Mouse (Mus musculus) limb, embryonic 15.5 days (tissue): ENCODE results near the gene Lrrc3c. TPM values are rescaled to one million over a fixed set of nuclear protein-coding genes. Genes with fewer than 3 reads are reported as not detected.
A peak's percentile ranks its signal among the peaks of the same experiment; 100 is the strongest.

ENCODE experiments used
- ATAC-seq: fragments of 200-750 bp; cut with Nextera tagmentation; 2 replicates; pipeline ENCODE4 v1.8.0; 2017; ENCODE audit warnings: low read depth, moderate TSS enrichment; ENCODE audit not compliant: insufficient number of reproducible peaks, low FRiP score, low TSS enrichment
- H3K27ac ChIP-seq: fragments of 300-500 bp; sonication (generic); 2 replicates; pipeline ENCODE4 v1.5.1; 2015; ENCODE audit warnings: moderate library complexity, mild to moderate bottlenecking, inconsistent platforms
- H3K27me3 ChIP-seq: fragments of 300-500 bp; sonication (generic); 2 replicates; pipeline ENCODE4 v1.6.1; 2015; ENCODE audit warnings: inconsistent platforms
- H3K36me3 ChIP-seq: fragments of 300-500 bp; sonication (generic); 2 replicates; pipeline ENCODE4 v1.6.1; 2015; ENCODE audit warnings: inconsistent platforms
- H3K4me1 ChIP-seq: fragments of 300-500 bp; sonication (generic); 2 replicates; pipeline ENCODE4 v1.6.1; 2015; ENCODE audit warnings: inconsistent platforms
- H3K4me2 ChIP-seq: fragments of 300-500 bp; sonication (generic); 2 replicates; pipeline ENCODE4 v1.6.1; 2015; ENCODE audit warnings: mild to moderate bottlenecking, inconsistent platforms
- H3K4me3 ChIP-seq: fragments of 300-500 bp; sonication (generic); 2 replicates; pipeline ENCODE4 v1.5.1; 2015; ENCODE audit warnings: mild to moderate bottlenecking, inconsistent platforms
- H3K9ac ChIP-seq: fragments of 300-500 bp; sonication (generic); 2 replicates; pipeline ENCODE4 v1.6.1; 2015; ENCODE audit warnings: inconsistent platforms
- H3K9me3 ChIP-seq: fragments of 300-500 bp; sonication (generic); 2 replicates; pipeline ENCODE4 v1.6.1; 2016; ENCODE audit warnings: inconsistent platforms
- WGBS: fragments of 180-500 bp; shearing (Covaris S2); methylation state at CpG from one replicate; pipeline ENCODE4 v1.1.7; 2015; 5-methylcytosine and 5-hydroxymethylcytosine counted together
- polyA plus RNA-seq: library from polyadenylated mRNA; unstranded; fragments of >200 nt; fragmentation: Nextera tagmentation; extraction: Ambion mirVana; gene quantifications from 2 replicates; pipeline ENCODE4 v1.2.1, GENCODE M21; 2015

Gene Lrrc3c
- polyA plus RNA-seq, 1 experiment from 2014 or later, result not detected

DNA sequence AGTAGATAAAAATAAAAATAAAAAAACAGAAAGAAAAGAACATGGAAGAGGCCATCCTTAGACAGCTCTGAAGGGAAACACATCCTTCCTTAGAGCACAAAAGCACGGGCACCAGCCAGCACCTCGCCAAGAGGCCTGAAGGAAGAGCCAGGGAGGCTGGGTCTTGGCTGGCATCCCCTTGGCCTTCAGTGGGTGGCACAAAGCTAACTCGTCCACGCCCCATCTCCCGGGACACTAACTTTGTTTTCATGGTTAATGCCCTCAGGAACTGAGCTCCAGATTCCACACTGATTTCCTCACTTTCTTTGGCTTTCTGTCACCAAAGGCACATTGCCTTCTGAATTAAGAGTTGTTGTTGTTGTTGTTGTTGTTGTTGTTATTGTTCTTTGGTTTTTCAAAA is 20.3 kb upstream of the Lrrc3c start:
- no peak overlapping the region for H3K4me3 ChIP-seq
- H3K27ac ChIP-seq, result no peak overlapping the region
- H3K27me3 ChIP-seq, result no peaks in the 10 kb centered on the region
- no peak for ATAC-seq
- H3K9me3 ChIP-seq, result no peaks in the 10 kb centered on the region
- peaks cover 31% of the 10 kb centered on the region for H3K36me3 ChIP-seq
- no peak overlapping the region for H3K9ac ChIP-seq
- H3K4me2 ChIP-seq, result no peak overlapping the region
- no peaks in the 10 kb centered on the region for H3K4me1 ChIP-seq
- WGBS, result 77% methylated on average over 5 of the region's 5 CpGs

- H3K4me1 ChIP-seq, result peaks cover 12% of the 10 kb centered on the region
- no peaks in the 10 kb centered on the region for H3K9me3 ChIP-seq
- H3K36me3 ChIP-seq, result peaks cover 39% of the 10 kb centered on the region
- no peak overlapping the region for H3K4me2 ChIP-seq
- no peak overlapping the region for H3K9ac ChIP-seq
- 82% methylated on average over 16 of the region's 16 CpGs for WGBS
- H3K27ac ChIP-seq, result 0 out of 2 replicates have a peak overlapping the region, but pooled peaks have one; percentile 4
- no peak overlapping the region for H3K4me3 ChIP-seq
- no peak; the same call in 1 of the 2 replicates for ATAC-seq
- H3K27me3 ChIP-seq, result no peaks in the 10 kb centered on the region
Observed at GRCm38 (mm10) chr11:98580301-98581121, 17.6 kb upstream of the Lrrc3c start.

DNA sequence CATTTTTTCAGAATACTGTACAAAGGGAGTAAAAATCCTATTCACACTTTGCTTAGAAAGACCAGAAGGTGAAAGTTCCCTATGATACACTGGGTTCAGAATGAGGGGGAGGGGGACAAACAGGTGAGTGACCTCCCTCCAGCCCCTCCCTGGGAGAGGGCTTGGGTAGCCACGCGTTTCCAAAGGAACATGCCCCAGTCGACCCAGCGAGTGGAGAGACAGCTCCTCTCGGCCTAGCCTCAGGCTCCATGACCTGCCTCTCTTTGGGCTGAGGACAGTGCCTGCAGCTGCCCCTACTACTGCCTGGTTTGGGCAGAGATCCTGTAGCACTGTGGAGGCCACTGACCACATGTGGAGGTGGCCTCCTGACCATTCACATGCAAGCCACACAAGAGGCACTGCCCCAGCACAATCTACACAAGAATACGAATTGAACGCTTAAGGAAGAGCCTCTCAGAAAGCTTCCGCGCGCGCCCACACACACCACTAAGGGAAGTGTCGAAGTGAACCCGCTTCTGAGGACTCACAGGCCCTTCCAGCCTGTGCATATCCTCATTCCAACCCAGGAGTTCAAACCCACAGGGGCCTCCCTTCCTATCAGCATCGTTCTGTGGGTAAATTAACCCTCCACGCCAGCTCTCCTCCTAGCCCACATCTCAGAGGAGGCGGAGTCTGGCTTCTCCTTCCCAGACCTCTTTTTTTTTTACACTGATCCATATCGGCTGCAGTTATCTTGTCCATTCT is 16.6 kb upstream of the Lrrc3c start:
- no peak overlapping the region for H3K27ac ChIP-seq
- H3K9me3 ChIP-seq, result no peaks in the 10 kb centered on the region
- ATAC-seq, result no peak
- H3K4me1 ChIP-seq, result peaks cover 21% of the 10 kb centered on the region
- no peaks in the 10 kb centered on the region for H3K27me3 ChIP-seq
- H3K36me3 ChIP-seq, result peaks cover 39% of the 10 kb centered on the region
- WGBS, result 75% methylated on average over 17 of the region's 17 CpGs
- H3K4me2 ChIP-seq, result no peak overlapping the region
- H3K4me3 ChIP-seq, result no peak overlapping the region
- H3K9ac ChIP-seq, result no peak overlapping the region

- Histone ChIP-seq H3K27ac (no peak overlapping the region), H3K4me2 (no peak overlapping the region), H3K9ac (no peak overlapping the region), H3K9me3 (no peaks in the 10 kb centered on the region), H3K4me3 (no peak overlapping the region), H3K4me1 (peaks cover 21% of the 10 kb centered on the region), H3K27me3 (no peaks in the 10 kb centered on the region), H3K36me3 (peaks cover 39% of the 10 kb centered on the region)
- 86% methylated on average over 8 of the region's 8 CpGs for WGBS
- no peak for ATAC-seq
Observed at GRCm38 (mm10) chr11:98582030-98582388, 16.1 kb upstream of the Lrrc3c start.

GRCm38 (mm10) chr11:98582551-98583264 is 15.4 kb upstream of the Lrrc3c start:
- Histone ChIP-seq H3K4me1 (peaks cover 25% of the 10 kb centered on the region), H3K27me3 (no peaks in the 10 kb centered on the region), H3K4me3 (no peak overlapping the region), H3K9ac (no peak overlapping the region), H3K27ac (no peak overlapping the region), H3K4me2 (no peak overlapping the region), H3K9me3 (no peaks in the 10 kb centered on the region), H3K36me3 (peaks cover 39% of the 10 kb centered on the region)
- 91% methylated on average over 12 of the region's 12 CpGs for WGBS
- no peak for ATAC-seq

DNA sequence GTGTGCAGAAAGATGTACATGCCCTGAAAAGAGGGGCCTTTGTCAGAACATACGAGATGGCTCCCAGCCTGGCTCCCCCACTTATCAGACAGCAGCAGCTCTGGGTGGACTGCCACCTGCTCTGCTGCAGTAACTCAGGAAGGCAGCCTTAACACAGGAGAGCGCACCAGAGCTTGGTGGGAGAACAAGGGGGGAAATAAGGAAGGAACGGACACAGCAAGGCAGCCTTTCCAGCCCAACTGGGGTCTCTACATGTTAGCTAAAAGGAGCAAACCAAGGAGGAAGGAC is 14.9 kb upstream of the Lrrc3c start:
- Histone ChIP-seq H3K27me3 (no peaks in the 10 kb centered on the region), H3K4me3 (no peak overlapping the region), H3K9me3 (no peaks in the 10 kb centered on the region), H3K4me1 (peaks cover 30% of the 10 kb centered on the region), H3K27ac (no peak overlapping the region), H3K36me3 (peaks cover 39% of the 10 kb centered on the region), H3K9ac (no peak overlapping the region), H3K4me2 (no peak overlapping the region)
- WGBS, result 96% methylated on average over 3 of the region's 3 CpGs
- ATAC-seq, result no peak

DNA sequence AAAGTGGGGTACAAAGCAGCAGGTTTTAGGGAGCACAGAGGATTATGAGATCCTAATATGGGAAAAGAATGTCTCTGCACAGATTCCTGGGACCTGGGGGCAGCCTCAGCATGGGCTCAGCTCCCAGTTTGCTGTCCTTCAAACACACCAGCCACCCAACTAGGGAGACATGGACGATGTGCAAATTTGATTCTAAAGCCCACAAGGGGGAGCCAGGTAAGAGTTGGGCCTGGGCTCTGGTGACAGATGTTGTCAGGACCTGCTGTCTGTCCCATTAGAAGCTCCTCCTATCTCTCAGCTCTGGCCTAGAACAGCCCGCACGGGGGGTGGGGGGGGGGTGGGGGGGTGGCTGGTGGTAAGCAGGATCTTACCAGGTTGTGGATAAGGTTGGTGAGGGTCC is 14.5 kb upstream of the Lrrc3c start:
- ATAC-seq, result no peak

DNA sequence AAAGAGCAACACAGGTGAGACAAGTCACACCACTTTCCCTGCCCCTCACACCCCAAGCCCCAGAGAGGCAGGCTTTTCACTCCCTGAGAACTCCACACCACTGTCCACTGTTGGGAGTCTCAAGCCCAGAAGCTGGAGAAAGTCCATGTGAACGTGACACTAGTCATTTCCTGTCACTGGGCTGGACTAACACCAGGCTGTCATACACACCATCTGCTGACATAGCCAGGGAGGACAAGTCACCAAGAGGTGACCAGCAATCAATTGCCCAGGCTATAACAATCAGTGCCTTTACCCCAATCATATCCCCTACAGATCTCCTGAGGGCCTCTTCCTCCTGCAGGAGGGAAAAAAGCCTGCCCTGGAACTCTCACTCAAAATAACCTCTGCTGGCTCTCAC is 13.9 kb upstream of the Lrrc3c start:
- Histone ChIP-seq H3K27ac (no peak overlapping the region), H3K4me2 (no peak overlapping the region), H3K9ac (no peak overlapping the region), H3K36me3 (peaks cover 39% of the 10 kb centered on the region), H3K27me3 (no peaks in the 10 kb centered on the region), H3K4me3 (no peak overlapping the region), H3K9me3 (no peaks in the 10 kb centered on the region), H3K4me1 (peaks cover 33% of the 10 kb centered on the region)
- 40% methylated on average over 1 of the region's 1 CpGs for WGBS
- no peak for ATAC-seq

More for the DNA sequence above, 14.5 kb upstream of the Lrrc3c start:
- H3K27ac ChIP-seq, result no peak overlapping the region
- no peak overlapping the region for H3K4me3 ChIP-seq
- peaks cover 33% of the 10 kb centered on the region for H3K4me1 ChIP-seq
- H3K9me3 ChIP-seq, result no peaks in the 10 kb centered on the region
- WGBS, result 32% methylated on average over 1 of the region's 3 CpGs
- no peak overlapping the region for H3K9ac ChIP-seq
- H3K27me3 ChIP-seq, result no peaks in the 10 kb centered on the region
- peaks cover 39% of the 10 kb centered on the region for H3K36me3 ChIP-seq
- H3K4me2 ChIP-seq, result no peak overlapping the region

DNA sequence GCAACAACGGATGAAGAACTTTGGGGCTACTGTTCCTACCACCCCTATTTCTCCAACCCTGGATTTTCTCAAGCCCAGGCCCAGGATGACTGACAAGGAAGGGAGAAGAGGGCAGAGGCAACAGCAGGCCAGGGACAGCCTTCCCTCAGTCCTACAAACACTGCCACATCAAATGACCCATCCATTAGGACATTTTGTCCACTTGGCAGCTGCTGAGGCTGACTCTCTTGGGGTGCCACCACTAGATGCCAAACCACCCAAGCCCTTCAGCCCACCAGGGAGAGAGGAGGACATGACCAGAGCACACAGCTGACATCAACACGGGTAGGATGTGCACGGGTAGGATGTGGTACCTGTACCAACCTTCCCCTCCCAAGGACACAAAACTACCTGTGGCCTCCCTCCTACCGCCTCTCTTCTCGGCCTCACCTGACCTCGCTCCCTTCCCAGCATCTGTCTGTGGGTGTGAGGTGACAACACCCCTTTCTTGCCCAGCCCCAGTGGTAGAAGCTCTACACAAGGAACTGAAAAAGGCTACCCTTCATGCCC is 13.4 kb upstream of the Lrrc3c start:
- Histone ChIP-seq H3K9ac (no peak overlapping the region), H3K36me3 (peaks cover 39% of the 10 kb centered on the region), H3K4me2 (no peak overlapping the region), H3K4me3 (no peak overlapping the region), H3K4me1 (peaks cover 33% of the 10 kb centered on the region), H3K27me3 (no peaks in the 10 kb centered on the region), H3K9me3 (no peaks in the 10 kb centered on the region), H3K27ac (no peak overlapping the region)
- no peak for ATAC-seq
- WGBS, result 80% methylated on average over 6 of the region's 6 CpGs

DNA sequence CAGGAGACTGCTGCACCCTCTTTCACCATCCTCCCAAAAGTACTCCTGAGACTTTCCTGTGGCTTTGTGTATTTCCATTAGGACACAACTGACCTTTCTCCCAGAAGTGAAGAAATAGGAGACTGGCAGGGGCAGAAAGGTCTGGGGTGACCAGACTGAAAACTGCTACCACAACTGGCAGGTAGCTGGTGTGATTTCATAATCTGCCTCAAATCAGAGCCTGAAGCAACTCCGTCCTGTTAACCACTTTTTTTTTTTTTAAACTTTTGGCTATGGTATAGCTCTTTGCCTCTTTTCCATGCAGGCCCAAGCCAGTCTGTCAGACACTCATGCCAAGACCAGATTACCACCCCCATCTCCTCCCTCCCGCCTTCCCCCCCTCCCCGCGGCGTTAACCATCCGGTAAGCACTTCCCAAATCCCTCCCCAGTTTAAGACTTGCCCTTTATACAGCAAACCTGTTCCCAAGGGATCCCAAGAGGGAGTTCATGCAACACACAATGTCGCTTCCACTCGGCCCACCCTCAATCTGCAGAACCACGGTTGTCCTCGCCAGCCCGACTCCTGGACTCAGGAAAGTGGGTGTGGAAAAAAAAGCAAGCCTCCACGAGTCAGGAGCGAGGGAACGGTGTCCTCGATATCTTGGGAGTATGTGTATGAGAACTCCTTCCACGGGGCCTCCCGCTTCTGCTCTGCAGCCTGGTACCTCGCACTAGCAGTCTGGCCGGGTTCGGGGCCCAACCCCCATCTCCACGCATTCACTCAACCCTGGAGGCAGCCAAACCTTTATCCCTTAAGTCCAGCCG is 11.8 kb upstream of the Lrrc3c start:
- peaks cover 33% of the 10 kb centered on the region for H3K4me1 ChIP-seq
- H3K4me2 ChIP-seq, result peak overlapping the region; percentile 80
- peak overlapping the region; percentile 90 for H3K27ac ChIP-seq
- WGBS, result under 1% methylated on average over 22 of the region's 22 CpGs
- H3K36me3 ChIP-seq, result peaks cover 24% of the 10 kb centered on the region
- peaks cover under 1% of the 10 kb centered on the region; the same call in 1 of the 2 replicates for H3K27me3 ChIP-seq
- 0 out of 2 replicates have a peak, but pooled peaks have one; percentile 12 for ATAC-seq
- H3K9ac ChIP-seq, result peak overlapping the region; percentile 89
- H3K9me3 ChIP-seq, result no peaks in the 10 kb centered on the region
- peak overlapping the region; percentile 96 for H3K4me3 ChIP-seq

- Histone ChIP-seq H3K4me1 (peaks cover 33% of the 10 kb centered on the region), H3K9me3 (no peaks in the 10 kb centered on the region), H3K9ac (peak within 1 kb of the TSS; percentile 89), H3K36me3 (peaks cover 16% of the 10 kb centered on the region), H3K4me3 (peak within 1 kb of the TSS; percentile 96), H3K27ac (peak within 1 kb of the TSS; percentile 90), H3K4me2 (peak within 1 kb of the TSS; percentile 80), H3K27me3 (peaks cover 4% of the 10 kb centered on the region)
- WGBS, result under 1% methylated on average over 49 of the region's 49 CpGs
- ATAC-seq, result peak; percentile 91
Observed at GRCm38 (mm10) chr11:98586892-98587563, 11.1 kb upstream of the Lrrc3c start, which contains the start of gene Ormdl3. Gene Ormdl3, minus strand, starts transcription at chr11:98587368.
